Comparison of ENCODE assay signal across 8 mouse cellular contexts in the genomic region with DNA sequence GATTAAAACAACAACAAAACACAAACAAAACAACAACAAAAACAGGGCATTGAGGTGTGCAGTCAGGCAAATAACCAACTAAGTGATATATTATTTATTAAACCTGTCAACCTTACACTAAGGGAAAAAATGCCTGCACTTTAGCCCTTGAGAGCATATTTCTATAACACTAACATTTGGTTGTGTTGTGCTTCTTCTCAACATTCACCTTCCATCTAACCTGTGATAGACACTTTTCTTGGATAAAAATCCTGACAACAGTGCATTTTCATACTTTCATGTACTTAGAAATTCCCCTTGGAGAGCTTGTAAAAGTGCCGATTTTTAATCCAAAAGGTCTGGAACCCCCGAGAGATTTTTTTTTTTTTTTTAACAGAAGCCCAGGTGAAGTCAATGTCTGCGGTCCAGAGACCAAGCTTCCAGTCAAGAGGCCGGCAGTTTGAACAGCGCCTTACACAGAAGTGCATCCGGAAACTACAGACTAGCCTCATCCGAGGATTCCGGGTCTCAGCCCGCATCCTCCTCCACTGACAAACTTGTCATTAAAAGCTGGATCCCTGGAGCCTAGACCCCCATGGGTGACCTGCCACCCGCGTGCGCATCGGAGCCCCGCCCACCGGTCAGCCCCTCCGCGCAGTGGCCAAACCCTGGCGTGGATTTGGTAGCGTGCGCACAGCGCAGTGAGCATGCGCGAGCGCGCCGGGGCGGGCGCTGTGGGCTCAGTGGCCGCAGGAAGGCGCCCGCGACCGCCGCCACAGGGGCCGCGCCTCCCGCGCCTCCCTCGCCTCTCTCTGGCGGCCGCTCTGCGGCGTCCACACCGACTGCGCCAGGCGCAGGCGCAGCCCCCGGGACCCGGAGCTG. TPM values are rescaled to one million over a fixed set of nuclear protein-coding genes. Genes with fewer than 3 reads are reported as not detected.
A peak's percentile ranks its signal among the peaks of the same experiment; 100 is the strongest.
DNase-seq lines count a peak whose midpoint lies in the region; ATAC-seq and TF ChIP-seq lines count a peak whose summit lies in the region.

A gene (plus strand): TSS at position 643 of the 861 bp plus-strand sequence.

- no peaks in the 10 kb centered on the region for H3K9me3 ChIP-seq in G1E (replicated peaks)
- H3K9me3 ChIP-seq in forebrain, embryonic 15.5 days, result no peaks in the 10 kb centered on the region
- no peaks in the 10 kb centered on the region for H3K9me3 ChIP-seq in liver, postnatal 0 days (ENCODE audit: low read length)
- no peaks in the 10 kb centered on the region for H3K9me3 ChIP-seq in neural tube, embryonic 13.5 days

- H3K4me1 ChIP-seq in G1E (ENCODE audit: insufficient read depth, low read depth, low read length), result peaks cover 45% of the 10 kb centered on the region
- peaks cover 48% of the 10 kb centered on the region for H3K4me1 ChIP-seq in forebrain, embryonic 15.5 days
- peaks cover 19% of the 10 kb centered on the region for H3K4me1 ChIP-seq in liver, postnatal 0 days (ENCODE audit: insufficient read depth)
- peaks cover 51% of the 10 kb centered on the region for H3K4me1 ChIP-seq in neural tube, embryonic 13.5 days (replicated peaks)
- peaks cover 12% of the 10 kb centered on the region for H3K4me1 ChIP-seq in testis, adult 2 months (ENCODE audit: control insufficient read depth, insufficient read depth, low read length)

- under 1% methylated on average over 39 of the region's 49 CpGs for WGBS in forebrain, embryonic 15.5 days
- under 1% methylated on average over 38 of the region's 49 CpGs for WGBS in liver, postnatal 0 days (ENCODE audit: insufficient replicate concordance)
- under 1% methylated on average over 48 of the region's 49 CpGs for WGBS in neural tube, embryonic 13.5 days

- intact Hi-C loops in heart, postnatal 14 days (cut with DNase I), result loop anchor here (2.0 to 10.0 kb wide), 3 partner anchors 90 to 400 kb away; a partner anchor contains a TSS

- no peak for TF ChIP-seq EP300 in liver, postnatal 0 days (IDR thresholded peaks at IDR 0.05; ENCODE audit: low read depth)

- H3K27me3 ChIP-seq in G1E (ENCODE audit: insufficient read depth, low read length), result no peaks in the 10 kb centered on the region
- H3K27me3 ChIP-seq in forebrain, embryonic 15.5 days, result no peaks in the 10 kb centered on the region
- H3K27me3 ChIP-seq in liver, postnatal 0 days (ENCODE audit: insufficient read depth, low read length), result no peaks in the 10 kb centered on the region
- H3K27me3 ChIP-seq in neural tube, embryonic 13.5 days, result no peaks in the 10 kb centered on the region
- H3K27me3 ChIP-seq in testis, adult 2 months (ENCODE audit: control insufficient read depth, insufficient read depth, low read length), result no peaks in the 10 kb centered on the region

- H3K4me2 ChIP-seq in forebrain, embryonic 15.5 days (replicated peaks), result peak within 1 kb of the TSS; percentile 68
- peak within 1 kb of the TSS; percentile 91 for H3K4me2 ChIP-seq in liver, postnatal 0 days (ENCODE audit: low read depth, low read length)
- H3K4me2 ChIP-seq in neural tube, embryonic 13.5 days, result peak within 1 kb of the TSS; percentile 80

- peak within 1 kb of the TSS; percentile 93 for H3K4me3 ChIP-seq in G1E (ENCODE audit: low read depth, low read length)
- peak within 1 kb of the TSS; percentile 93 for H3K4me3 ChIP-seq in forebrain, embryonic 15.5 days
- peak within 1 kb of the TSS; percentile 82 for H3K4me3 ChIP-seq in liver, postnatal 0 days (ENCODE audit: low read depth, low read length)
- peak within 1 kb of the TSS; percentile 96 for H3K4me3 ChIP-seq in neural tube, embryonic 13.5 days
- H3K4me3 ChIP-seq in testis, adult 2 months (ENCODE audit: control insufficient read depth, low read depth, low read length), result peak within 1 kb of the TSS; percentile 98

- peak; percentile 46 for ATAC-seq in G1E (ENCODE audit: extremely low read depth, insufficient number of reproducible peaks, low FRiP score, poor library complexity, severe bottlenecking)
- ATAC-seq in forebrain, embryonic 15.5 days (replicated peaks), result peak; percentile 93
- peak; percentile 93 for ATAC-seq in liver, postnatal 0 days
- ATAC-seq in neural tube, embryonic 13.5 days (ENCODE audit: low read depth), result peak; percentile 95

- H3K9ac ChIP-seq in forebrain, embryonic 15.5 days (replicated peaks), result peak within 1 kb of the TSS; percentile 83
- peak within 1 kb of the TSS; percentile 83 for H3K9ac ChIP-seq in liver, postnatal 0 days (replicated peaks)
- H3K9ac ChIP-seq in neural tube, embryonic 13.5 days, result peak within 1 kb of the TSS; percentile 90

- H3K36me3 ChIP-seq in G1E (replicated peaks), result peaks cover 14% of the 10 kb centered on the region
- no peaks in the 10 kb centered on the region for H3K36me3 ChIP-seq in forebrain, embryonic 15.5 days
- no peaks in the 10 kb centered on the region for H3K36me3 ChIP-seq in liver, postnatal 0 days (replicated peaks; ENCODE audit: insufficient read depth, low read length)
- no peaks in the 10 kb centered on the region for H3K36me3 ChIP-seq in neural tube, embryonic 13.5 days
- no peaks in the 10 kb centered on the region for H3K36me3 ChIP-seq in testis, adult 2 months (ENCODE audit: control insufficient read depth, insufficient read depth, low read length)

- TF ChIP-seq CTCF in G1E (IDR thresholded peaks at IDR 0.05; ENCODE audit: low read depth, low read length), result no peak
- TF ChIP-seq CTCF in liver, postnatal 0 days (IDR thresholded peaks at IDR 0.05; ENCODE audit: low read depth), result peak; percentile 31
- TF ChIP-seq CTCF in testis, adult 2 months (IDR thresholded peaks at IDR 0.05; ENCODE audit: control insufficient read depth, insufficient read depth, insufficient replicate concordance, low read depth, low read length), result no peak

- peak within 1 kb of the TSS; percentile 69 for H3K27ac ChIP-seq in forebrain, embryonic 15.5 days (replicated peaks)
- peak within 1 kb of the TSS; percentile 64; the same call in 1 of the 2 replicates for H3K27ac ChIP-seq in liver, postnatal 0 days (ENCODE audit: low read depth)
- peak within 1 kb of the TSS; percentile 83 for H3K27ac ChIP-seq in neural tube, embryonic 13.5 days (replicated peaks)
- H3K27ac ChIP-seq in testis, adult 2 months (ENCODE audit: control insufficient read depth, insufficient read depth, low read depth, low read length), result peak within 1 kb of the TSS; percentile 80

- peak; percentile 84 for DNase-seq in G1E (ENCODE audit: low spot score)
- DNase-seq in cerebellum, adult 11-12 months, result peak; percentile 93
- peak; percentile 97 for DNase-seq in heart, postnatal 14 days
- DNase-seq in layer of hippocampus, adult 11-12 months (ENCODE audit: low spot score), result peak; percentile 90
- DNase-seq in liver, postnatal 0 days, result peak; percentile 90

- peak; percentile 64 for TF ChIP-seq POLR2A in testis, adult 2 months (IDR thresholded peaks at IDR 0.05; ENCODE audit: control insufficient read depth, low read depth, low read length)

RNA-seq across cellular contexts. Expression of the gene that starts here (rescaled TPM):
- 14.3 and 16.2 TPM in 2 replicates for total RNA-seq in G1E (2014; fragmentation: Nextera tagmentation)
- total RNA-seq in G1E (2017), result 14.2 and 14.7 TPM in 2 replicates
- polyA plus RNA-seq in G1E (2012), result 1.5 and 1.7 TPM in 2 replicates
- 9.6 and 10.2 TPM in 2 replicates for polyA plus RNA-seq in forebrain, embryonic 15.5 days (2015; fragmentation: Nextera tagmentation; extraction: Ambion mirVana)
- total RNA-seq in heart, postnatal 14 days (2021), result 10 to 100 TPM; 10.3 to 12.5 TPM
- 4.3 and 4.8 TPM in 2 replicates for polyA plus RNA-seq in liver, postnatal 0 days (2015; fragmentation: Nextera tagmentation; extraction: Ambion mirVana)
- 9.6 and 10.2 TPM in 2 replicates for polyA plus RNA-seq in neural tube, embryonic 13.5 days (2015; fragmentation: Nextera tagmentation; extraction: Ambion mirVana)
- polyA plus RNA-seq in testis, adult 2 months (2012; rRNA removed), result 14.3 and 14.4 TPM in 2 replicates

Comparison
In these comparisons a context has a peak if more than half of its experiments do, and no peak if none do; other contexts are left out.
1. Peak in every context shown above with its lines: DNase-seq, ATAC-seq, H3K4me3 ChIP-seq and H3K27ac ChIP-seq.